Mouse (Mus musculus) lung, postnatal 0 days (tissue): Measurements from ENCODE around the gene Kcnb1. TPM values are rescaled to one million over a fixed set of nuclear protein-coding genes. Genes with fewer than 3 reads are reported as not detected.

Experiments used
- ATAC-seq: fragments of 200-750 bp; cut with Nextera tagmentation; 2 replicates; pipeline ENCODE4 v1.8.0; 2017; ENCODE audit warnings: moderate library complexity
- DNase-seq: peaks from one replicate; pipeline ENCODE4 v3.0.0-alpha.2; 2016; ENCODE audit warnings: low spot score
- H3K27ac ChIP-seq: fragments of 300-500 bp; sonication (generic); 2 replicates; pipeline ENCODE4 v1.5.1; 2014; ENCODE audit warnings: antibody characterized with exemption, mild to moderate bottlenecking, low read length, mixed read lengths
- H3K27me3 ChIP-seq: fragments of 300-500 bp; sonication (generic); replicated peaks from 2 replicates; pipeline ENCODE4 v1.6.1; 2014; ENCODE audit warnings: low read length, mixed read lengths; ENCODE audit not compliant: insufficient read depth
- H3K36me3 ChIP-seq: fragments of 300-500 bp; sonication (generic); 2 replicates; pipeline ENCODE4 v1.6.1; 2014; ENCODE audit warnings: low read length, mixed read lengths; ENCODE audit not compliant: insufficient read depth
- H3K4me1 ChIP-seq: fragments of 300-500 bp; sonication (generic); 2 replicates; pipeline ENCODE4 v1.6.1; 2014; ENCODE audit warnings: antibody characterized with exemption, low read depth, low read length, mixed read lengths; ENCODE audit not compliant: insufficient read depth
- H3K4me2 ChIP-seq: fragments of 300-500 bp; sonication (generic); replicated peaks from 2 replicates; pipeline ENCODE4 v1.6.1; 2014; ENCODE audit warnings: low read depth, mild to moderate bottlenecking, low read length, moderate library complexity, mixed read lengths
- H3K4me3 ChIP-seq: fragments of 300-500 bp; sonication (generic); 2 replicates; pipeline ENCODE4 v1.5.1; 2014; ENCODE audit warnings: low read depth, low read length
- H3K9ac ChIP-seq: fragments of 300-500 bp; sonication (generic); replicated peaks from 2 replicates; pipeline ENCODE4 v1.6.1; 2014; ENCODE audit warnings: low read depth, mild to moderate bottlenecking
- H3K9me3 ChIP-seq: fragments of 300-500 bp; sonication (generic); 2 replicates; pipeline ENCODE4 v1.6.1; 2016; ENCODE audit warnings: low read length, mixed read lengths
- CTCF ChIP-seq: IDR thresholded peaks from 2 replicates; pipeline ENCODE4 v1.5.1; 2016; ENCODE audit warnings: antibody characterized with exemption, mild to moderate bottlenecking
- EP300 ChIP-seq: IDR thresholded peaks from 2 replicates; pipeline ENCODE4 v1.6.1; 2016; ENCODE audit warnings: antibody characterized with exemption, mild to moderate bottlenecking, control low read depth
- WGBS: fragments of 180-500 bp; shearing (Covaris S2); extraction: QIAGEN DNeasy Blood & Tissue Kit; methylation state at CpG from one replicate; pipeline ENCODE4 v1.1.7; 2014; 5-methylcytosine and 5-hydroxymethylcytosine counted together
- polyA plus RNA-seq: library from polyadenylated mRNA; unstranded; fragments of >200 nt; fragmentation: Nextera tagmentation; extraction: Ambion mirVana; gene quantifications from 2 replicates; pipeline ENCODE4 v1.2.1, GENCODE M21; 2015

Gene Kcnb1
- polyA plus RNA-seq, 1 experiment from 2014 or later, result 1.1 TPM

- H3K27ac ChIP-seq, result peak overlapping the region; percentile 51; the same call in 1 of the 2 replicates
- no peaks in the 10 kb centered on the region for H3K27me3 ChIP-seq
- WGBS, result 43% methylated on average over 18 of the region's 18 CpGs
- no peaks in the 10 kb centered on the region for H3K9me3 ChIP-seq
- H3K9ac ChIP-seq, result no peak overlapping the region
- H3K36me3 ChIP-seq, result no peaks in the 10 kb centered on the region
- H3K4me2 ChIP-seq, result no peak overlapping the region
- TF ChIP-seq EP300 (no peak), CTCF (no peak)
- DNase-seq (peak; percentile 66), ATAC-seq (peak; percentile 55)
- no peaks in the 10 kb centered on the region for H3K4me1 ChIP-seq
- no peak overlapping the region for H3K4me3 ChIP-seq
Observed at GRCm38 (mm10) chr2:167079535-167080257, 110.3 kb downstream of the Kcnb1 start.

GRCm38 (mm10) chr2:167078931-167079495, 110.9 kb downstream of the Kcnb1 start:
- Histone ChIP-seq H3K4me1 (no peaks in the 10 kb centered on the region), H3K4me3 (no peak overlapping the region), H3K27ac (peak overlapping the region; percentile 51; the same call in 1 of the 2 replicates), H3K9me3 (no peaks in the 10 kb centered on the region), H3K4me2 (no peak overlapping the region), H3K36me3 (no peaks in the 10 kb centered on the region), H3K27me3 (no peaks in the 10 kb centered on the region), H3K9ac (no peak overlapping the region)
- TF ChIP-seq EP300 (no peak), CTCF (no peak)
- DNase-seq (peak; percentile 80), ATAC-seq (peak; percentile 70)
- WGBS, result 39% methylated on average over 9 of the region's 9 CpGs

- ATAC-seq (no peak), DNase-seq (no peak)
- no peak overlapping the region; the same call in 1 of the 2 replicates for H3K4me2 ChIP-seq
- H3K27me3 ChIP-seq, result no peaks in the 10 kb centered on the region
- no peaks in the 10 kb centered on the region for H3K36me3 ChIP-seq
- H3K4me1 ChIP-seq, result no peaks in the 10 kb centered on the region
- 38% methylated on average over 7 of the region's 7 CpGs for WGBS
- no peak overlapping the region for H3K27ac ChIP-seq
- no peak overlapping the region for H3K4me3 ChIP-seq
- no peak for TF ChIP-seq EP300
- TF ChIP-seq CTCF, result no peak
- H3K9me3 ChIP-seq, result no peaks in the 10 kb centered on the region
- no peak overlapping the region for H3K9ac ChIP-seq
Observed at GRCm38 (mm10) chr2:167078486-167078885, 111.5 kb downstream of the Kcnb1 start.

DNA sequence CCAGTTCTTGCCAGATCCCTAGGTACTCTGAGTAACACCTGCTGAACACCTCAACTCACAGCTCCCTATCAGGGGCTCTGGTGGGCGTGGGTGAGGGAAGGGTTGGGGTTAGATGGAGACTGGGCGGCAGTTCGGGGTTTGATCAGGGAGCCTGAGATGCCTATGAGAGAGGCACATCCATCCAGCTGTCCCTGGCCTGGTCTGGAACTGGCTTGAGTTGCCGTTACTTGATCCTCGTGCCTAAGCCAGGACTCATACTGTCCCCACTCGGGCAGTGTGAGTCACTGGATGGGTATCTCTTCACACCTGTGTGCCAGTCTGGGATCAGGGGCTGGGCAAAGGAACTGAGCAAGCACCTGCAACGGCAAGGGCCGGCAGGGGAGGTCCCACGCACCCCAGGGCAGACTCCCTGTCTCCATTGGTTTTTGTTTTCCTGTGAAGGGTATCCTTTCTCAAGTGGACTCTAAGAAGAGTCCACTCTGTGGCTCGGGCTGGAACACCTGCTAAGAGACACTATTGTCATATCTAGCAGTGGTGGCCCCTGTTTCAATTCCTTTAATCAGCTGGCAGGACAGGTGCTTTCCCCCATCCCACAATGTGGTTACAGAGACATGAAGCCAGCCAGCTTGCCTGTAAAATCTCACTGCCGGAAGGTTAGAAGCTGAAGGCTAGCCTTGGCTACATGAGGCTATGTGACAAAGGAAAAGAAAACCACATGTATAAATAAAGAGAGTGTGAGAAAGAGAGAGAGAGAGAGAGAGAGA, 112.6 kb downstream of the Kcnb1 start:
- Histone ChIP-seq H3K9me3 (no peaks in the 10 kb centered on the region), H3K4me2 (no peak overlapping the region), H3K27ac (no peak overlapping the region), H3K9ac (no peak overlapping the region), H3K4me3 (no peak overlapping the region), H3K36me3 (no peaks in the 10 kb centered on the region), H3K4me1 (no peaks in the 10 kb centered on the region), H3K27me3 (no peaks in the 10 kb centered on the region)
- WGBS, result 78% methylated on average over 11 of the region's 11 CpGs
- DNase-seq, result no peak
- no peak for TF ChIP-seq EP300
- no peak for TF ChIP-seq CTCF
- ATAC-seq, result no peak

- Histone ChIP-seq H3K9ac (no peak overlapping the region), H3K4me1 (no peaks in the 10 kb centered on the region), H3K36me3 (no peaks in the 10 kb centered on the region), H3K4me2 (no peak overlapping the region), H3K9me3 (no peaks in the 10 kb centered on the region), H3K4me3 (no peak overlapping the region), H3K27me3 (no peaks in the 10 kb centered on the region), H3K27ac (no peak overlapping the region)
- DNase-seq (no peak), ATAC-seq (no peak)
- no peak for TF ChIP-seq EP300
- no peak for TF ChIP-seq CTCF
- WGBS, result 59% methylated on average over 2 of the region's 2 CpGs
Observed at GRCm38 (mm10) chr2:167076759-167077158, 113.2 kb downstream of the Kcnb1 start.

DNA sequence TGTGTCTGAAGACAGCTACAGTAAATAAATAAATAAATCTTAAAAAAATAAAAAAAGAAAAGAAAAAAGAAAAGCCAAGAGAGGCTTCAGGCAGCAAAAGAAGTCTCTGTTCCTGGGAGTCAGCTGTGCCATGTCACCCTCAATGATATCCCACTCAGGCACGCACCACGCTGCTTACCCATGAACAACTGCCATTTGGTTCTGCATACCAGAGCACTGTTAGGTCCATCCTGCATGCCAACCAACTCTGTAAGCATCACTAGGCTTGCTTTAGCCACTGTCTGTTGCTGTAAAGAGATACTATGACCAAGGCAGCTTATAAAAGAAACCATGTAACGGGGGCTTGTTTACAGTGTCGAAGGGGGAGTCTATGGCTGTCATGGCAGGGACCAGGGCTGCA, 113.6 kb downstream of the Kcnb1 start:
- Histone ChIP-seq H3K27ac (no peak overlapping the region), H3K9me3 (no peaks in the 10 kb centered on the region), H3K36me3 (no peaks in the 10 kb centered on the region), H3K27me3 (no peaks in the 10 kb centered on the region), H3K9ac (no peak overlapping the region), H3K4me2 (no peak overlapping the region), H3K4me1 (peaks cover 3% of the 10 kb centered on the region; the same call in 1 of the 2 replicates), H3K4me3 (no peak overlapping the region)
- no peak for TF ChIP-seq EP300
- TF ChIP-seq CTCF, result no peak
- DNase-seq, result no peak
- ATAC-seq, result no peak
- WGBS, result 95% methylated on average over 4 of the region's 4 CpGs
